Mouse (Mus musculus): ENCODE measurements around the gene Cd164l2. TPM values are rescaled to one million over a fixed set of nuclear protein-coding genes. Genes with fewer than 3 reads are reported as not detected.

The Cd164l2 gene
- total RNA-seq, 2 experiments from 2014 or later: 1.3 to 1.5 TPM

GRCm38 (mm10) chr4:133268931-133269330, 57.0 kb downstream of the Cd164l2 start:
- intact Hi-C loops (cut with DNase I): no loop called here
- no peak for DNase-seq (ENCODE audit: extremely low spot score in 1 of 2, low spot score in 2 of 2)

DNA sequence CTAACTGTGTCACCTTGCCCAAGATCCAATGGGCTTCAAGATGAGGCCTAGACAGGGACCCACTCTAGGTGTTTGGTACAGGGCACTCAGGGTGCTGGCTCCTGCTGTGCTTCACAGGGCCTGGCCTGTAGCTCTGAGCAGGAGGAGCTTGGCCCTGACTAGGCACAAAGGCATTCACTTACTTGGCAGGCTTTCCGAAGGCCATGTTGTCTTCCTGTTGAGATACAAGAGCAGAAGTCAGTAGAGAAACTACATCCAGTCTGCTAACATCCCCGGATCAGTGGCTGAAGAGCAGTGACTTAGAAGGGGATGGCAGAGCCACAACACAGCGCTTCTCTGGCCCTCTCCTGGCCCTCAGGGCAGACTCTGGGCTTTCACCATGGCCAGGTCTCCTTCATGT, 57.7 kb downstream of the Cd164l2 start:
- intact Hi-C loops (cut with DNase I): no loop called here
- no peak for DNase-seq (ENCODE audit: extremely low spot score in 1 of 2, low spot score in 2 of 2)

DNA sequence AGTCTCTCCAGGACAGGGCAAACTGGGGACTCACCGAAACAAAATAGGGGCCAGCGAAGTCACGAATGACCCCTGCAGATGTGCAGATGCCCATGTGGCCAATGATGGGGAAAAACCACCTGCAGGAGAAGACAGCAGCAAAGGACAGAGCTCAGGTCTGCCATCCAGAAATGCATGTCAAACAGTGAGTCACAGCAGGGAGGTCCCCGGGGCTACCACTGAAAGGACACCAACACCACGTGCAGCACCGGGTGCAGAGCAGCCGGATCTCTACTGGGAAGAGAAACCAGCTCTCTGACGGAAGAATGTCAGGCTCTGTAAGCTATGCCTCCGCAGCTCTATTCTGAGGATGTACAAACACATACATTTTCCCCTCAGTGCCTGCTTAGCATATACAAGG, 59.0 kb downstream of the Cd164l2 start:
- no peak for DNase-seq (ENCODE audit: extremely low spot score in 1 of 2, low spot score in 2 of 2)
- intact Hi-C loops (cut with DNase I): no loop called here

Small RNA genes within 50 kb of the gene (microRNA-seq; reads per million reads assigned to microRNA genes)
- 4.3 reads per million, percentile 15 among the genes with 10 or more reads in this experiment for gene Mir7017

Other genes with a start within 250 kb of the Cd164l2 start
- under 1 TPM in 1 of 2 experiments, not detected in 1; 0.47 TPM for gene Fgr, start 238.0 kb upstream of the Cd164l2 start, total RNA-seq (2021)
- 10 to 100 TPM; 70.0 to 71.1 TPM for gene Ahdc1, start 200.9 kb upstream of the Cd164l2 start, total RNA-seq (2021)
- 10 to 100 TPM; 23.9 to 38.5 TPM for gene Wasf2, start 81.6 kb upstream of the Cd164l2 start, total RNA-seq (2021)
- gene Gpr3, start 405 bp downstream of the Cd164l2 start, total RNA-seq (2021): 1 to 10 TPM; 5.1 to 5.2 TPM
- 1 to 10 TPM; 1.3 to 4.8 TPM for gene Map3k6, start 28.7 kb downstream of the Cd164l2 start, total RNA-seq (2021)
- under 1 TPM; 0.58 to 0.59 TPM for gene Sytl1, start 51.0 kb downstream of the Cd164l2 start, total RNA-seq (2021)
- gene Tmem222, start 65.7 kb downstream of the Cd164l2 start, total RNA-seq (2021): 10 to 100 TPM; 82.1 to 82.4 TPM
- gene Wdtc1, start 141.3 kb downstream of the Cd164l2 start, total RNA-seq (2021): 10 to 100 TPM; 48.7 to 49.0 TPM
- 10 to 100 TPM; 37.3 to 40.9 TPM for gene Slc9a1, start 157.6 kb downstream of the Cd164l2 start, total RNA-seq (2021)

Measured in left cerebral cortex, postnatal 10 days (tissue).